18 mouse cellular contexts compared by ENCODE assay signal in the genomic region with DNA sequence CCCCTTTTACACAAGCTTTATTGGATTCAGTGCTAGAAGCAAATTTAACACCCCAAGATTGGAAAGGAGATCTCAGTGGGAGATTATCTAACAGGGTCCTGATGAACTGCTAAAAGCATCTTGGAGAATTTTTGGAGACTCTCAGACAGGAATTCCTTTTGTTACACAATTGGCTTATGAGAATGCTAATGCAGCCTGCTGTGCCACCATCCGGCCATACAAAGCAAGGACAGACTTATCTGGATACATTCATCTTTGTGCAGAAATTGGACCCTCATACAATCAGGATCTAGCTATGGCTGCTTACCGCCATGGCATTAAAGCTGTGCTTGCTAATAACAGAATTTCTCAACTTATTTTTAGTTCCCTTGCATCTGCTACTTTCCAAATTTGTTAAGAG. TPM values are rescaled to one million over a fixed set of nuclear protein-coding genes. Genes with fewer than 3 reads are reported as not detected.
A peak's percentile ranks its signal among the peaks of the same experiment; 100 is the strongest.
DNase-seq lines count a peak whose midpoint lies in the region; ATAC-seq and TF ChIP-seq lines count a peak whose summit lies in the region.
"Had no signal": no experiment of that assay in that cellular context is flagged by ENCODE, and none has a peak within 500 bp of the region (broad histone marks: within the 10 kb centered on the region; RNA-seq: fewer than 3 reads in every experiment).

No protein-coding gene starts in this region.

- no peaks in the 10 kb centered on the region for H3K9me3 ChIP-seq in heart, embryonic 11.5 days (replicated peaks; ENCODE audit: control insufficient read depth, low read length)
- H3K9me3 ChIP-seq in liver, postnatal 0 days (ENCODE audit: low read length), result no peaks in the 10 kb centered on the region
- 0 out of 2 replicates have a peak, but pooled peaks cover 6% of the 10 kb centered on the region for H3K9me3 ChIP-seq in liver, embryonic 12.5 days (replicated peaks)
- no peaks in the 10 kb centered on the region for H3K9me3 ChIP-seq in stomach, postnatal 0 days (ENCODE audit: control insufficient read depth, low read length)
- H3K9me3 ChIP-seq: embryonic facial prominence, embryonic 12.5 days had no signal

- H3K4me2 ChIP-seq in heart, embryonic 11.5 days, result no peak overlapping the region
- no peak overlapping the region for H3K4me2 ChIP-seq in liver, postnatal 0 days (ENCODE audit: low read depth, low read length)
- H3K4me2 ChIP-seq in liver, embryonic 12.5 days, result no peak overlapping the region
- H3K4me2 ChIP-seq in stomach, postnatal 0 days (replicated peaks; ENCODE audit: low read depth), result no peak overlapping the region
- H3K4me2 ChIP-seq: embryonic facial prominence, embryonic 12.5 days; limb, embryonic 13.5 days; neural tube, embryonic 12.5 days had no signal

- H3K79me2 ChIP-seq in heart, adult 2 months (replicated peaks; ENCODE audit: control insufficient read depth, insufficient read depth, low read length), result no peaks in the 10 kb centered on the region

- no peak overlapping the region for H3K9ac ChIP-seq in heart, adult 2 months (ENCODE audit: low read depth, low read length)
- no peak overlapping the region for H3K9ac ChIP-seq in heart, embryonic 11.5 days (ENCODE audit: low read depth, low read length)
- H3K9ac ChIP-seq in liver, postnatal 0 days (replicated peaks), result no peak overlapping the region
- H3K9ac ChIP-seq in liver, embryonic 12.5 days, result no peak overlapping the region
- H3K9ac ChIP-seq in stomach, postnatal 0 days (ENCODE audit: low read length), result no peak overlapping the region
- H3K9ac ChIP-seq: embryonic facial prominence, embryonic 12.5 days; limb, embryonic 13.5 days; neural tube, embryonic 12.5 days had no signal

- no peak overlapping the region for H3K27ac ChIP-seq in heart, adult 2 months
- H3K27ac ChIP-seq in heart, embryonic 11.5 days (ENCODE audit: low read depth, low read length), result no peak overlapping the region
- H3K27ac ChIP-seq in liver, postnatal 0 days (ENCODE audit: low read depth), result no peak overlapping the region
- no peak overlapping the region for H3K27ac ChIP-seq in liver, embryonic 12.5 days
- H3K27ac ChIP-seq in stomach, postnatal 0 days (replicated peaks), result no peak overlapping the region
- H3K27ac ChIP-seq: embryonic facial prominence, embryonic 12.5 days; limb, embryonic 13.5 days; neural tube, embryonic 12.5 days had no signal

- no peak for TF ChIP-seq EP300 in heart, adult 2 months (IDR thresholded peaks at IDR 0.05; ENCODE audit: insufficient read depth, low read depth, low read length)
- no peak for TF ChIP-seq EP300 in liver, postnatal 0 days (IDR thresholded peaks at IDR 0.05; ENCODE audit: low read depth)
- no peak for TF ChIP-seq EP300 in stomach, postnatal 0 days (optimal IDR thresholded peaks at IDR 0.05)

- no peak overlapping the region for H3K4me3 ChIP-seq in heart, adult 2 months
- H3K4me3 ChIP-seq in heart, embryonic 11.5 days (ENCODE audit: low read depth, low read length), result no peak overlapping the region
- H3K4me3 ChIP-seq in liver, postnatal 0 days (ENCODE audit: low read depth, low read length), result no peak overlapping the region
- H3K4me3 ChIP-seq in liver, embryonic 12.5 days, result no peak overlapping the region
- no peak overlapping the region for H3K4me3 ChIP-seq in stomach, postnatal 0 days (ENCODE audit: low read depth, low read length)
- H3K4me3 ChIP-seq: embryonic facial prominence, embryonic 12.5 days; limb, embryonic 13.5 days; neural tube, embryonic 12.5 days had no signal

- TF ChIP-seq POLR2A in heart, adult 2 months (IDR thresholded peaks at IDR 0.05; ENCODE audit: insufficient read depth, low read depth, low read length), result no peak

- no peak for DNase-seq in heart, adult 2 months
- no peak for DNase-seq in liver, postnatal 0 days
- DNase-seq in R1 (ENCODE audit: low read depth, low spot score), result peak; percentile 87
- DNase-seq in stomach, postnatal 0 days (ENCODE audit: low spot score), result no peak
- no peak for DNase-seq in urinary bladder, postnatal 14 days (ENCODE audit: low spot score)
- DNase-seq: adrenal gland, postnatal 36 days; cerebellum, postnatal 14 days; heart, adult 11 months; heart, postnatal 14 days; kidney, adult 8-10 months; thymus, postnatal 36 days had no signal

- H3K27me3 ChIP-seq in heart, adult 2 months (ENCODE audit: control insufficient read depth, insufficient read depth, low read length), result no peaks in the 10 kb centered on the region
- no peaks in the 10 kb centered on the region for H3K27me3 ChIP-seq in heart, embryonic 11.5 days (ENCODE audit: control insufficient read depth, insufficient read depth, low read length)
- no peaks in the 10 kb centered on the region for H3K27me3 ChIP-seq in liver, postnatal 0 days (ENCODE audit: insufficient read depth, low read length)
- no peaks in the 10 kb centered on the region for H3K27me3 ChIP-seq in liver, embryonic 12.5 days (replicated peaks)
- no peaks in the 10 kb centered on the region for H3K27me3 ChIP-seq in stomach, postnatal 0 days (ENCODE audit: control insufficient read depth, insufficient read depth, low read length)
- H3K27me3 ChIP-seq: embryonic facial prominence, embryonic 12.5 days; limb, embryonic 13.5 days; neural tube, embryonic 12.5 days had no signal

- TF ChIP-seq CTCF in heart, adult 2 months (IDR thresholded peaks at IDR 0.05), result peak; percentile 51
- TF ChIP-seq CTCF in liver, postnatal 0 days (IDR thresholded peaks at IDR 0.05; ENCODE audit: low read depth), result peak; percentile 20; the same call in 1 of the 2 replicates
- TF ChIP-seq CTCF in stomach, postnatal 0 days (IDR thresholded peaks at IDR 0.05; ENCODE audit: low read depth), result peak; percentile 56

- intact Hi-C loops in heart, adult 2 months (cut with DNase I), result no loop called here

- H3K36me3 ChIP-seq in heart, adult 2 months (ENCODE audit: control insufficient read depth, insufficient read depth, low read length), result no peaks in the 10 kb centered on the region
- H3K36me3 ChIP-seq in heart, embryonic 11.5 days (ENCODE audit: control insufficient read depth, insufficient read depth, low read length), result no peaks in the 10 kb centered on the region
- H3K36me3 ChIP-seq in liver, postnatal 0 days (replicated peaks; ENCODE audit: insufficient read depth, low read length), result no peaks in the 10 kb centered on the region
- H3K36me3 ChIP-seq in liver, embryonic 12.5 days, result no peaks in the 10 kb centered on the region
- H3K36me3 ChIP-seq in stomach, postnatal 0 days (ENCODE audit: control insufficient read depth, insufficient read depth, low read length), result no peaks in the 10 kb centered on the region
- H3K36me3 ChIP-seq: embryonic facial prominence, embryonic 12.5 days; limb, embryonic 13.5 days; neural tube, embryonic 12.5 days had no signal

- 53% methylated on average over 2 of the region's 2 CpGs for WGBS in heart, adult 2 months
- 60% methylated on average over 2 of the region's 2 CpGs for WGBS in heart, embryonic 11.5 days (ENCODE audit: insufficient replicate concordance)
- 67% methylated on average over 2 of the region's 2 CpGs for WGBS in liver, postnatal 0 days (ENCODE audit: insufficient replicate concordance)
- 60% methylated on average over 2 of the region's 2 CpGs for WGBS in liver, embryonic 12.5 days (ENCODE audit: insufficient replicate concordance)
- 72% methylated on average over 2 of the region's 2 CpGs for WGBS in stomach, postnatal 0 days

- ATAC-seq in heart, embryonic 11.5 days (replicated peaks; ENCODE audit: insufficient number of reproducible peaks, low FRiP score, low TSS enrichment), result no peak
- no peak for ATAC-seq in liver, postnatal 0 days
- no peak for ATAC-seq in liver, embryonic 12.5 days
- ATAC-seq in stomach, postnatal 0 days (ENCODE audit: low FRiP score, low TSS enrichment), result no peak
- ATAC-seq: activated CD4-positive, CD25-positive, alpha-beta regulatory T cell, adult 4 months; hindbrain, embryonic 16.5 days had no signal

- no peaks in the 10 kb centered on the region for H3K4me1 ChIP-seq in heart, adult 2 months (ENCODE audit: control insufficient read depth, insufficient read depth, low read length)
- no peaks in the 10 kb centered on the region for H3K4me1 ChIP-seq in heart, embryonic 11.5 days (ENCODE audit: control insufficient read depth, insufficient read depth, low read length)
- no peaks in the 10 kb centered on the region for H3K4me1 ChIP-seq in liver, postnatal 0 days (ENCODE audit: insufficient read depth)
- no peaks in the 10 kb centered on the region for H3K4me1 ChIP-seq in liver, embryonic 12.5 days
- no peaks in the 10 kb centered on the region for H3K4me1 ChIP-seq in stomach, postnatal 0 days (replicated peaks; ENCODE audit: control insufficient read depth, insufficient read depth)
- H3K4me1 ChIP-seq: embryonic facial prominence, embryonic 12.5 days; limb, embryonic 13.5 days; neural tube, embryonic 12.5 days had no signal

RNA-seq across cellular contexts. Expression of a gene that starts 23.8 kb away (rescaled TPM):
- 10 to 100 TPM; 33.6 to 43.3 TPM for total RNA-seq in heart, adult 2 months (2021)
- polyA plus RNA-seq in heart, adult 2 months (2012; rRNA removed), result 15.6 and 28.6 TPM in 2 replicates
- polyA plus RNA-seq in heart, embryonic 11.5 days (2014; fragmentation: Nextera tagmentation; extraction: Ambion mirVana), result 245 and 250 TPM in 2 replicates
- polyA plus RNA-seq in liver, postnatal 0 days (2015; fragmentation: Nextera tagmentation; extraction: Ambion mirVana), result 85.8 and 99.5 TPM in 2 replicates
- polyA plus RNA-seq in liver, embryonic 12.5 days (2016; fragmentation: Nextera tagmentation; extraction: Ambion mirVana), result 239 and 249 TPM in 2 replicates
- 144 and 152 TPM in 2 replicates for polyA plus RNA-seq in stomach, postnatal 0 days (2015; fragmentation: Nextera tagmentation; extraction: Ambion mirVana)
